Mouse (Mus musculus) midbrain, embryonic 13.5 days (tissue): ENCODE measurements around the gene Slit3. TPM values are rescaled to one million over a fixed set of nuclear protein-coding genes. Genes with fewer than 3 reads are reported as not detected.

Experiments used
- ATAC-seq: fragments of 200-750 bp; cut with Nextera tagmentation; 2 replicates; pipeline ENCODE4 v1.8.0; 2017; ENCODE audit warnings: mild to moderate bottlenecking, moderate TSS enrichment, moderate library complexity
- H3K27ac ChIP-seq: fragments of 300-500 bp; sonication (generic); 2 replicates; pipeline ENCODE4 v1.5.1; 2015; ENCODE audit warnings: inconsistent platforms, mild to moderate bottlenecking, moderate library complexity
- H3K27me3 ChIP-seq: fragments of 300-500 bp; sonication (generic); 2 replicates; pipeline ENCODE4 v1.6.1; 2015; ENCODE audit warnings: mild to moderate bottlenecking, inconsistent platforms
- H3K36me3 ChIP-seq: fragments of 300-500 bp; sonication (generic); 2 replicates; pipeline ENCODE4 v1.6.1; 2015; ENCODE audit warnings: mild to moderate bottlenecking, inconsistent platforms
- H3K4me1 ChIP-seq: fragments of 300-500 bp; sonication (generic); replicated peaks from 2 replicates; pipeline ENCODE4 v1.6.1; 2015; ENCODE audit warnings: inconsistent platforms
- H3K4me2 ChIP-seq: fragments of 300-500 bp; sonication (generic); replicated peaks from 2 replicates; pipeline ENCODE4 v1.6.1; 2015; ENCODE audit warnings: moderate library complexity, mild to moderate bottlenecking, inconsistent platforms
- H3K4me3 ChIP-seq: fragments of 300-500 bp; sonication (generic); replicated peaks from 2 replicates; pipeline ENCODE4 v1.5.1; 2015; ENCODE audit warnings: mild to moderate bottlenecking, inconsistent platforms
- H3K9ac ChIP-seq: fragments of 300-500 bp; sonication (generic); replicated peaks from 2 replicates; pipeline ENCODE4 v1.6.1; 2015; ENCODE audit warnings: mild to moderate bottlenecking, inconsistent platforms
- H3K9me3 ChIP-seq: fragments of 300-500 bp; sonication (generic); 2 replicates; pipeline ENCODE4 v1.6.1; 2016; ENCODE audit warnings: mild to moderate bottlenecking, inconsistent platforms
- WGBS: fragments of 180-500 bp; shearing (Covaris S2); methylation state at CpG from one replicate; pipeline ENCODE4 v1.1.7; 2015; 5-methylcytosine and 5-hydroxymethylcytosine counted together
- polyA plus RNA-seq: library from polyadenylated mRNA; unstranded; fragments of >200 nt; fragmentation: Nextera tagmentation; extraction: Ambion mirVana; gene quantifications from 2 replicates; pipeline ENCODE4 v1.2.1, GENCODE M21; 2015

Gene Slit3
- polyA plus RNA-seq, 1 experiment from 2014 or later = 6.6 TPM

DNA sequence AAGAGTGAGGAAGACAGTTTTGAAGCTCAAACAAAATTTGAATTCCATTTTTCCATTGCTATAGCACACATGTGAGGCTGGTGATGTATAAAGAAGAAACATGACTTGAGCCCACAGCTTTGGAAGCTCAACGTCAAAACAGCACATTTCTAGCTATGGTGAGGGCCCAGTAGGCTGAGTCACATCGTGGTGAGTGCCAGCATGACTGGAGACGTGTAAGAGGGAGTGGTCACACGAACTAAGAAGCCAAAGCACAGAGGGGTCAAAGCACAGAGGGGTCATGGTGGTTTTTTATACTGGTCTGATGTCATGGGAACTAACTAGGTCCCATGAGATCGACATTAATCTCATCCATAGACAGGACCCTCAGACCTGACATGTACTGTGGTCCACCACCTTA is 10.7 kb downstream of the Slit3 start:
- H3K27ac ChIP-seq = no peak overlapping the region
- no peak for ATAC-seq

DNA sequence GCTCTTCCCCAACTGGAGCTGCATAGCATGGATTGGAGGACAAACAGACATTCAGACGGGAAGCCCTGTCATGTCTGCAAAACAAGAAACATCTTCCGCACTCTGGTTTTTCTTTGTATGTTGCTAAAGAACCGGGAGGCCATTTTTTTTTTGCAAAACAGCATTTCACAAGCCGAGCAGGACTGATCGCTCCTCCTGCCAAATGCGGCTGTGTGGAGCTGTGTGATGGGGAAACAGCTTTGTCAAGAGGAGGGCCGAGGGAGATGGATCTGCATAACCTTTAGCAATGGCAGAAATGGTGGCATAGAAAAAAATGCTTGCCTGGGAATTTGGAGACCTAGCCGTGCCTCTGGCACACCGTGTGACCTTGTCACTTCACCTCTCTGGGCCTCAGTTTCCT is 15.6 kb downstream of the Slit3 start:
- H3K4me2 ChIP-seq = no peak overlapping the region
- no peak overlapping the region for H3K27ac ChIP-seq
- H3K9ac ChIP-seq = no peak overlapping the region
- H3K4me1 ChIP-seq = no peaks in the 10 kb centered on the region
- no peaks in the 10 kb centered on the region for H3K27me3 ChIP-seq
- no peaks in the 10 kb centered on the region for H3K36me3 ChIP-seq
- H3K4me3 ChIP-seq = no peak overlapping the region
- ATAC-seq = no peak
- 87% methylated on average over 9 of the region's 9 CpGs for WGBS
- H3K9me3 ChIP-seq = no peaks in the 10 kb centered on the region

More for the DNA sequence above, 10.7 kb downstream of the Slit3 start:
- Histone ChIP-seq H3K4me1 (no peaks in the 10 kb centered on the region), H3K27me3 (peaks cover 7% of the 10 kb centered on the region; the same call in 1 of the 2 replicates), H3K4me2 (no peak overlapping the region), H3K36me3 (no peaks in the 10 kb centered on the region), H3K9me3 (no peaks in the 10 kb centered on the region), H3K9ac (no peak overlapping the region), H3K4me3 (no peak overlapping the region)
- WGBS = 76% methylated on average over 5 of the region's 5 CpGs

DNA sequence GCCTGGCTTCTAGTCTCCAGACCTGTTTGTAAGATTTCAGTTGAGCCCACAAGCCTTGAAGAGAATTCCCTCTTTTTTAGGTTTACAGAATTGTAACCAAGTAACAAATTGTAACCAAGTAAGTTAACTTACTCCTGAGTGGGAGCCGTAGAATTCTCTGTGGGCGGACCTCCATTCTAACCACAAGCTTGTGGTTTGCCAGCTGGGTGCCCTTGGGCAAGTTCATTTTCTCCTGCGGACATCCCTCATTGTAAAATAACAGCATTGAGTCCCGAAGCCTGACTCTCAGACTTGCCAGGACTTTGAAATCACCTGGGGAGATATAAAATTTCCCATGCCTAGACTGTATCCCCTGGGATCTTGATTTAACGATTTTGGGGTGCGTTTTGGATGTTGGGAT is 19.1 kb downstream of the Slit3 start:
- Histone ChIP-seq H3K9me3 (no peaks in the 10 kb centered on the region), H3K9ac (no peak overlapping the region), H3K4me2 (no peak overlapping the region), H3K4me3 (no peak overlapping the region), H3K4me1 (no peaks in the 10 kb centered on the region), H3K27ac (no peak overlapping the region), H3K27me3 (no peaks in the 10 kb centered on the region), H3K36me3 (no peaks in the 10 kb centered on the region)
- WGBS = 93% methylated on average over 6 of the region's 6 CpGs
- ATAC-seq = no peak

DNA sequence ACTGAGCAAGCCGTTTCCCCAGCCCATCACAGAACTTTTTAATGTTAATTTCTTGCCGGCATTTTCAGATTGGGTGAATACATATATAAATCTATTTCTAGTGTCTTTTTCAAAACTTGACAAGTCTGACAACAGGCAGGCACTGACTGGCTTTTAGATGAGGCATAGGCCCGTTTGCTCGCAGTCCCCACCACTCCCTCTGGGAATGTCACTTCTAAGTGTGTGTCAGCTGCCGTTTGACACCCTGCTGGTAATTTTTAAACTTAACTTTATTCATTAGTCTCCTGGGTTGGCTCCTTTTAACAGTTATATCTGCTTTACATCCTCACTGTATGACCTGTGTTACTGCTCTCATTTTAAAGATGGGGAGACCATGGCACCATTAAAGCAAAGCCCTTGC is 21.2 kb downstream of the Slit3 start:
- H3K4me2 ChIP-seq = no peak overlapping the region
- no peaks in the 10 kb centered on the region for H3K4me1 ChIP-seq
- no peak for ATAC-seq
- 72% methylated on average over 5 of the region's 5 CpGs for WGBS
- H3K27me3 ChIP-seq = no peaks in the 10 kb centered on the region
- no peaks in the 10 kb centered on the region for H3K36me3 ChIP-seq
- H3K9me3 ChIP-seq = no peaks in the 10 kb centered on the region
- H3K9ac ChIP-seq = no peak overlapping the region
- no peak overlapping the region for H3K27ac ChIP-seq
- no peak overlapping the region for H3K4me3 ChIP-seq

DNA sequence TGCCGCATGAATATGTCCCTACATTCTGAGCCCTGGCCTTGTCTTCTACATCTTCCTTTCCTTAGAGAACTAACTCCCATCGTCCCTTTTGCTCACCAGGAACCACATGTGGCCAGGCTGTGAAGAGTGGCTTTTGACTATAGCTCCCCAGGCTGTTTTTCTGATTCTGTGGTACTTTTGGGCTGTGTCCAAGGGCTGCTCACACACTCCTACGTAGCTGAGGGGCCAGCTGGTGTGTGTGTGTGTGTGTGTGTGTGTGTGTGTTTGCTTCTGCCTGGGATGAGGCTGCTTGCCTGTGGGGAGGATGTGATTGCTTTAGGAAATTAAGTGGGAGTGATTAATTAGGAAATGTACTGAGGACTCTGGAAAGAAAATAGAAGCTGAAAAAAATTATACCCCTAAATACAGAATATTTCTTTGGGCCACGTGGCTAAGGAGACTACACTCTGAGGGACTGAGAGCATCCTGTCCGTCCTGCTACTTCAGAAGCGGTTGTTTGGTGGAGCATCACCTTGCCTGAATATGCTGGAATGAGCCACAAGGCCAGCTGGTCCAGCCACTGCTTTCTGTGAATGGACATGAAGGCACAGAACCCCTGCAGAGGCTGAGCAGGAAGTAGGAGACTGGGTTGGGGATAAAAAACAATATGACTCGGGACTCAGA is 21.8 kb downstream of the Slit3 start:
- no peaks in the 10 kb centered on the region for H3K36me3 ChIP-seq
- ATAC-seq = no peak
- no peaks in the 10 kb centered on the region for H3K4me1 ChIP-seq
- H3K27ac ChIP-seq = no peak overlapping the region
- H3K9ac ChIP-seq = no peak overlapping the region
- no peaks in the 10 kb centered on the region for H3K27me3 ChIP-seq
- H3K9me3 ChIP-seq = no peaks in the 10 kb centered on the region
- H3K4me2 ChIP-seq = no peak overlapping the region
- H3K4me3 ChIP-seq = no peak overlapping the region
- 69% methylated on average over 7 of the region's 7 CpGs for WGBS

DNA sequence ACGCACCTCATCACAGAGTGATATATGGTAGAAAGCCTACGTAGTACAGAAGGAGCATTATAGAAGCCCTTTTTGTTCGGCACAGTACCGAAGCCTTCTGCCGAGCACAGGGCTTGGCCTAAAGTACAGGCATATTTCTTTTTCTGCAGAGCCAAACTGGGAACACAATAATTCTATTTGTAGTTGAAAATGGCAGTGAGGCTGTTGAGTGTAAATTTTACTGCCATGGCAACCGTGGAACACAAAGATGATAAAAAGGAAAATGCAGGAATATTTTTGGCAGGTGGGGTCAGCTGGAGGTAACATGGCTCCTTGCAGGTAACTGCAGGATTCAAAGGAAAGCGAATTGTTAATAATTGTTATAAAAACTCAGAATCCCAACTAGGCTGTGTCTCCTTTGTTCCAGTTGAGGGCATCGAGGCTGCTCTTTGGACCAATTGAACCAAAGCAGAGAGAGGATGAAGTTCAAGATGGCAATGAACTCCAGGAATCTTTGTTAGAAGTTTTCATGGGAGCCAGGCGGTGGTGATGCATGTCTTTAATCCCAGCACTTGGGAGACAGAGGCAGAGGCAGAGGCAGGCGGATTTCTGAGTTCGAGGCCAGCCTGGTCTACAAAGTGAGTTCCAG is 26.9 kb downstream of the Slit3 start:
- Histone ChIP-seq H3K4me2 (no peak overlapping the region), H3K4me3 (no peak overlapping the region), H3K27ac (no peak overlapping the region), H3K4me1 (peaks cover 10% of the 10 kb centered on the region), H3K27me3 (peaks cover 10% of the 10 kb centered on the region; the same call in 1 of the 2 replicates), H3K9me3 (no peaks in the 10 kb centered on the region), H3K9ac (no peak overlapping the region), H3K36me3 (no peaks in the 10 kb centered on the region)
- 91% methylated on average over 11 of the region's 11 CpGs for WGBS
- ATAC-seq = no peak

DNA sequence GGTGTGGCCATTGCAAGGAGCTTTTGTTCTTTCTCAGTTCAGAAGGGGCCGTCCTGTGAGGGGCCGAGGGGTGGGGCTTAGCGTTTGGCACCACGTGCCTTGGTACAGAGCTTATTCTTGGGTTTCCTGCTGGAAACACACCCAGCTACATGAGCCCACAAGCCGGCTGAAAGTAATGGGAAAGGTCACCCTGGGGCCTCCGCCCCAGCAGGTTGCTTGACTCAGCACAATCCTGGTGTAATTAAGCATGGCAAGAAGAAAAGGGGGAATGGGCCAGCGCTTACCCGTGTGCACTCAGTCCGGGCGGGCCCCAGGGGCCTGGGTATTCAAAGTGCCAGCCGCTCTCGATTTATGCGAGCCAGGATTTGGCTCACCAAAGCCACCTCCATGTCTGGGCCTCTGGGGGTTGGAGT is 30.5 kb downstream of the Slit3 start:
- no peak overlapping the region for H3K9ac ChIP-seq
- 6% methylated on average over 13 of the region's 13 CpGs for WGBS

DNA sequence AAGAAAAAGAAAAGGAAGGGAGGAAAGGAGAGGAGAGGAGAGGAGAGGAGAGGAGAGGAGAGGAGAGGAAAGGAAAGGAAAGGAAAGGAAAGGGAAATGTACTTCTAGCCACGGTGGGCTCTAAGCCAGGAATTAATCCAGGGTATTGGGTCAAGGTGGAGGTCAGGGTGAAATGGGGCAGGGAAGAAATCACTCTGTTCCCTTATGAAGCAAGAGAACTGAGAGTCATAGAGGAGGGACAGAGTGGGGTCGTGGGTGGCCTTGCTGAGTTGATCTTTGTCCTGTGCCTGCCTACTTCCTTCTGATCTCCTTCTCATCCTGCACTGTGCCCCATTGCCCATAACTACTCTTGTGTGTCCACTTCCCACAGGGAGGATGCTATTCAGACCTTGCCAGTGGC is 31.9 kb downstream of the Slit3 start:
- H3K27me3 ChIP-seq = peaks cover 21% of the 10 kb centered on the region; the same call in 1 of the 2 replicates
- no peak overlapping the region for H3K4me2 ChIP-seq
- H3K9ac ChIP-seq = no peak overlapping the region
- no peaks in the 10 kb centered on the region for H3K36me3 ChIP-seq
- WGBS = 44% methylated on average over 2 of the region's 2 CpGs
- no peaks in the 10 kb centered on the region for H3K9me3 ChIP-seq
- peaks cover 10% of the 10 kb centered on the region for H3K4me1 ChIP-seq
- H3K27ac ChIP-seq = no peak overlapping the region
- H3K4me3 ChIP-seq = no peak overlapping the region
- no peak for ATAC-seq

More for the DNA sequence above, 30.5 kb downstream of the Slit3 start:
- H3K4me1 ChIP-seq = peaks cover 10% of the 10 kb centered on the region
- peaks cover 21% of the 10 kb centered on the region; the same call in 1 of the 2 replicates for H3K27me3 ChIP-seq
- H3K4me2 ChIP-seq = peak overlapping the region; percentile 20
- no peak overlapping the region for H3K4me3 ChIP-seq
- peak; percentile 91 for ATAC-seq
- no peaks in the 10 kb centered on the region for H3K9me3 ChIP-seq
- H3K27ac ChIP-seq = no peak overlapping the region
- no peaks in the 10 kb centered on the region for H3K36me3 ChIP-seq

DNA sequence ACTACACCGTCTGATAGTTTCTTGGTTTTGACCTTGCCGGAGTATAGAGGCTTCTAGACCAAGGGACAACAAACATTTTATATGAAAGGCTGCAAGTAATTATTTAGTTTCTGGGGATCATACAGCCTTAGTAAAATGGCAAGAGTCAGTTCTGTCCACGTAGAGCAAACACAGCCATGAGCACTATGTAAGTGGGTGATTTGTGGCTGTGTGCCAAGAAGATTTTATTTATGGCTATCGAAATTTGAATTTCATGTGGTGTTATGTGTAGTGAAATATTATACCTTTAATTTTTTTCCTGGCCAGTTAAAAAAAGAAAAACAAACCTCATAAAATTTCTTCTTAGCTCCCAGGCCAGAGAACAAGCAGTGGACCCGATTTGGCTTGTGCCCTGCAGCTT is 33.4 kb downstream of the Slit3 start:
- WGBS = 90% methylated on average over 5 of the region's 5 CpGs
- H3K4me2 ChIP-seq = no peak overlapping the region
- no peak overlapping the region for H3K27ac ChIP-seq
- no peaks in the 10 kb centered on the region for H3K36me3 ChIP-seq
- H3K4me3 ChIP-seq = no peak overlapping the region
- H3K4me1 ChIP-seq = peaks cover 10% of the 10 kb centered on the region
- ATAC-seq = no peak
- H3K27me3 ChIP-seq = peaks cover 21% of the 10 kb centered on the region; the same call in 1 of the 2 replicates
- no peaks in the 10 kb centered on the region for H3K9me3 ChIP-seq
- H3K9ac ChIP-seq = no peak overlapping the region

DNA sequence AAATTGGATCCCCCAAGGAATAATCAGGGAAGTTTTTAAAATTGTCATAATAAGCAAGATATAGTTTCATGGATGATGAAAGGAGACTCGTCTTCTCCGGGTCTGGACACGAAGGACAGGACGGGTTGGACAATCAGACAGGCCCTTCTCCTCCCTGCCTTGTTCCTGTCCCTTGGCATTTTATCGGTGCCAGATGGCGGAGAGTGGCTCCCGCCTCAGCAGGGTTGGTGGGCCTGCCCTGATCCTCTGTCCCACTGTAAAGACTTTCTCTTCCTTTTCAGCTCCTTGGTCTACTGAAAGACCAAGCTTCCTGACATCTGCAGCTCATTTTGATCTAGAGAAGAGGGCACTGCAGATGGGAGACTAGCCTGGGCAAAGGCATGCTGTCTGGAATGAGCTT is 34.3 kb downstream of the Slit3 start:
- no peaks in the 10 kb centered on the region for H3K36me3 ChIP-seq
- ATAC-seq = no peak
- WGBS = 87% methylated on average over 7 of the region's 7 CpGs

DNA sequence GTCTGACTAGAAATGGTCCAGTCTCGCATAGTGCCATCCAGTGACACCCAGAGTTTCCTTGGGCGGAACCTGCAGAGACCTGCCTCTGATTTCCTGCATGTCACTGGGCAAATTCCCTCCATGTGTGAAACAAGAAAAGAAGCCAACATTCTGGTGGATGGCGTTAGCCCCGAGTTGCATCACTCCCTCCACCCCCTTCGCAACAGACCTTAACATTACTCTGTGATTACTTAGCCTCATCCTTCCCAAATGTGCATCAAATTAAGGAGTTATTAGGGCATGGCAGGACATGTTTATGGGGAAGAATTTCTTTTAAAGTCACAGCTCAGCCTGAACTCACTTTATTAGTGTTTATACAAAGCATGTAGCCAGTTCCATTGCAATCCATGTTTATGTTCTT is 35.7 kb downstream of the Slit3 start:
- ATAC-seq = no peak
- WGBS = 91% methylated on average over 5 of the region's 5 CpGs
- H3K4me2 ChIP-seq = no peak overlapping the region
- H3K36me3 ChIP-seq = no peaks in the 10 kb centered on the region
- H3K9me3 ChIP-seq = no peaks in the 10 kb centered on the region
- no peak overlapping the region for H3K9ac ChIP-seq
- H3K4me1 ChIP-seq = peaks cover 3% of the 10 kb centered on the region
- H3K4me3 ChIP-seq = no peak overlapping the region
- no peak overlapping the region for H3K27ac ChIP-seq
- peaks cover 18% of the 10 kb centered on the region; the same call in 1 of the 2 replicates for H3K27me3 ChIP-seq

More for the DNA sequence above, 34.3 kb downstream of the Slit3 start:
- Histone ChIP-seq H3K4me2 (no peak overlapping the region), H3K27ac (no peak overlapping the region), H3K9me3 (no peaks in the 10 kb centered on the region), H3K4me3 (no peak overlapping the region), H3K27me3 (peaks cover 20% of the 10 kb centered on the region; the same call in 1 of the 2 replicates), H3K9ac (no peak overlapping the region), H3K4me1 (peaks cover 10% of the 10 kb centered on the region)

DNA sequence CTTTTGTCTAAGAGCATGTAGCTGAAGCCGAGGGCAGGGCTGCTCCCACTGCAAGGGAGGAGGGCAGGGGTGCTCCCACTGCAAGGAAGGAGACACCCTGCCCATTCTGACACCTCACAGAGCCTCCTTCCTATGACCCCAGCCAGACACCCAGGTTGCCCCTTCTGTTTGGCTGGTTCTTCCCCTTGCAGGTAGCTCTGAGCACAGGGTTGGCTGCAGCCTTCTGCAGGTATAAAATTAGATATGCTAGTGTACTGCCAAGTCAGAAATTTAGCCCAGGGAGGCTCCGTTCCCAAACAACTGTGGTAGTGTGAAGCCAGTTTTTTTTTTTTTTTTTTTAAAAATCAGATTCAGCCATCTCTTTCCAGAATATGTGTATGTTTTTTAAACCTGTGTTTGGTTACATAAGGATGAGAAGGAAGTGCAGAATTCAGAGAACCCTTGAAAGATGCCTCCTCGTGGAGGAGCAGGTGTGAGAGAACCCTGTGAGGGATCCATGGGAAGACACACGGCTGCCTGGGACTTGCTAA is 39.7 kb downstream of the Slit3 start:
- Histone ChIP-seq H3K4me3 (no peak overlapping the region), H3K36me3 (no peaks in the 10 kb centered on the region), H3K27me3 (no peaks in the 10 kb centered on the region), H3K4me2 (no peak overlapping the region), H3K9me3 (no peaks in the 10 kb centered on the region), H3K9ac (no peak overlapping the region), H3K27ac (no peak overlapping the region), H3K4me1 (no peaks in the 10 kb centered on the region)
- no peak for ATAC-seq
- WGBS = 86% methylated on average over 4 of the region's 4 CpGs
